Mouse (Mus musculus) megakaryocyte-erythroid progenitor cell, adult 5-6 weeks (primary cell): ENCODE data around the gene Knstrn. TPM values are rescaled to one million over a fixed set of nuclear protein-coding genes. Genes with fewer than 3 reads are reported as not detected.
A peak's percentile ranks its signal among the peaks of the same experiment; 100 is the strongest.

Source experiments
- ATAC-seq: replicated peaks from 2 replicates; pipeline ENCODE4 v1.8.0; 2016; ENCODE audit warnings: mild to moderate bottlenecking, inconsistent platforms; ENCODE audit not compliant: severe bottlenecking, poor library complexity, low FRiP score, low TSS enrichment
- total RNA-seq, 2 experiments: library from RNA; stranded (forward) in 1 of 2; stranded (reverse) in 1 of 2; fragments of 200-1000, 215-1000 nt in 1 of 2; fragments of >200 nt in 1 of 2; fragmentation: Nextera tagmentation in 1 of 2; gene quantifications; 2 replicates each; pipeline ENCODE4 v1.2.3; 2014 to 2017

Knstrn gene
- total RNA-seq, 2 experiments from 2014 or later, result 22.4 to 59.1 TPM

GRCm38 (mm10) chr2:118844427-118844826, 30.6 kb downstream of the Knstrn start:
- ATAC-seq, result no peak

- ATAC-seq, result peak; percentile 55; the same call in 1 of the 2 replicates
These were observed 32.4 kb downstream of the Knstrn start for GRCm38 (mm10) chr2:118846246-118846645.

DNA sequence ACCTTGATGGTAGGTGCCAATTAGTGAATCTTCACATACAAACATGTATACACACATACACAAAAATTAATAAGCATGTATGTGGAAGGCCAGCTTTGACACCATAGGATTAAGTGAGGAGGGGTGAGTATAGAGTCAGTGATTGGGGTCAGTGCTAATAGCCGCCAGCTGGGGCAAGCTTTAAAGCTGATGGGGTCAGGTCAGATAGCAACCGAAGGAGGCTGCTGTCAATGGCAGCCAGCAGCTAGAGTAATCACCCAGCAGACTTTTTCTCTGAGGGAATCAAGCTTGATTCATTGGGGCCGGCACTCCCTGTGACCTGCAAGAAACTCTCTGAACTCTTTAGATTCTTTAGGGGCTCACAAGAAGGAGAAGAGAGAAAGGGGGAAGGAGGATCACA, 38.0 kb downstream of the Knstrn start:
- ATAC-seq, result no peak

DNA sequence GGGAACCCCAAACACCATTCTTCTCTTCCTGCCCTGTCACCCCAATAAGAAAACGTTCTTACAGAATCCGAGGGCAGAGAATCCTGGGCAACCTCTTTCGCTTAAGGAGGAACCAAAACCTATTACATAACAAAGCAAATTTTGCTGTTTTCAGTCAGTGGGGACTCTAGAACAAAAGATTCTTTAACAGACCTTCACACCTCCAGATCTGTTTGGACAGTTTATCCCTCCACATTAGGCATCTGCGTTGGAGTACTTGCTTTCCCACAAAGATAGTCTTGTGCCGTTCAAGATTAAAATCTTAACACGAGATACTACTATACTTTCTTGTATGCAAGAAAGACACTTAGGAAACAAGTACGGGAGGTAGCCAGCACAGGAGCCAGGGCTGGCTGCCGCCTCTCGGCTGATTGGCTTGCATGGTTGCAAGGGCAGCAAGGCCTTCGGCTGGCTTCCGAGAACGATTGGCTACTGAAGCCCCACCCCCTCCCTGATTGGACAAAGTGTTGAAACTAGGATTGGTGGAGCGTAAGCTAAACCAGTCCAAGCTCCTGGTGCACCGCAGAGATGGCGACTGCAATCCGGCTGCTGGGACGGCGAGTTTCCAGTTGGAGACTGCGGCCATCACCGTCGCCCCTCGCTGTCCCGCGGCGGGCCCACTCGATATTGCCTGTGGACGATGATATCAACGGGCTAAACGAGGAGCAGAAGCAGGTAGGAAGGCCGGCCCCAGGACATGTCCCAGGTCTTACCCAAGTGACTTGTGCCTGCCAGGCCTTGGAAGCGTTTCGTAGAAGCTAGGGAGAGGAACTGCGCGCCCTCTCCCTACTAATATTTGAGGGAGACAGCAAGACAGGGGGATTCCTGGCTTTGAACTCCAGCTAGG, 47.9 kb downstream of the Knstrn start, which contains the start of gene Ivd:
TSS of gene Ivd (plus strand) at position 501 of the 886 bp plus-strand sequence.
- peak; percentile 100 for ATAC-seq

- ATAC-seq, result no peak
These were observed 48.5 kb downstream of the Knstrn start for GRCm38 (mm10) chr2:118862340-118862675.

DNA sequence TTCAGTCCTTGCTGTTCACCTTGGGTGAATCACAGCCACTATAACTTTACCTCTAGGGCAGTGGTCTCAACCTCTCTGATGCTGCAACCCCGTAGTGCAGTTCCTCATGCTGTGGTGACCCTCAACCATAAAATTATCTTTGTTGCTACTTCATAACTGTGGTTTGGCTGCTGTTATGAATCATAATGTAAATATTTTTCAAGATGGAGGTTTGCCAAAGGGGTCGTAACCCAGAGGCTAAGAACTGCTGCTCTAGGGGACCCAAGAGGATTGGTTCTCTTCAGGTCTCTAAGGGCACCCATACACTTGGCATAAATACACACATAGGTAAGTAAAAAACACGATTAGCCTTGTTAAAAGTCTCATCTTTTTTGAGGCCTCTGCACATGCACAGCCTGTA, 56.8 kb downstream of the Knstrn start:
- no peak for ATAC-seq

- ATAC-seq, result no peak
These were observed 57.2 kb downstream of the Knstrn start for GRCm38 (mm10) chr2:118871032-118871431.

- no peak for ATAC-seq
These were observed 59.2 kb downstream of the Knstrn start for GRCm38 (mm10) chr2:118873018-118873417.

DNA sequence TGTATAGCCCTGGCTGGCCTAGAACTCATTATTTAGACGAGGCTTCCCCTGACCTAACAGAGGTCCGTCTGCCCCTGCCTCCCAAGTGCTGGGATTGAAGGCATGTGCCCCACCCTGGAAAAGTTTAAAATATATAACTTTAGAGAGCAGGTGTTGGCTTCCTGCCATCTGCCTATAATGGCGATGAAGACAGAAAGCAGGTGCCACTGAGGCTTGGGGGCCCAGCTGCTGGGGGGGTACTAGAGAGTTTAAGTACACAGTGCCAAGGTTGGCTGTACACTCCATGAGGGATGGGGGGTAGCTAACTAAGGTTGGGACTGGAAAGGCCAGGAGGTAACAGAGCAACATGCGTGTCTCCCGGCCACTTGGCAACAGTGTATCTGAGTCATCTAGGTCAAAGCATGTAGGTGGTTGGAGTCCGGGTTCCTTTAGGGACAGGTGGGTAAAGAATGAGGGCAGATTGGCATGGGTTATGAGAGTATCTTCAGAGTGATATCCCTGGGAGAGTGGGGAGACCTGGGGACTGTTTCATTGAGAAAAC, 60.2 kb downstream of the Knstrn start:
- no peak for ATAC-seq

GRCm38 (mm10) chr2:118875316-118875715, 61.5 kb downstream of the Knstrn start:
- ATAC-seq, result no peak

DNA sequence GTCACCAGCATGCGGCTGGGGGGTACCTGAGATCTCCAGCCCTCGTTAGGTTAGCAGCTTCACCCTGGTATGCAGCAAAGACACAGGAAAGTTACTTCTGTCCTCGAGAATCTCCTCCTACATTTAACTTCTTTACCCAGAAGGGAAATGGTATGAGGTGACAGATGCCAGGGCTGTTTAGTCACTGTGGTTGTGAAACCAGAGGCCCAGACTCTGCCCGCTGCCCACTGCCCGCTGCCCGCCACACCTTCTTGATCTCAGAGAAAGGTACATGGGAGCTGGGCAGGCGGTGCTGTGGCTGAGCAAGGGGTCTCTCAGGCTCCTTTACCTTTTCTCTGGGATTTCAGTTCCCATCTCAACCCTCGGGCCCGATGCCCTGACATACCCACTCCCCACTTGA, 62.6 kb downstream of the Knstrn start:
- ATAC-seq, result no peak

GRCm38 (mm10) chr2:118881019-118881418, 67.2 kb downstream of the Knstrn start:
- ATAC-seq, result no peak

DNA sequence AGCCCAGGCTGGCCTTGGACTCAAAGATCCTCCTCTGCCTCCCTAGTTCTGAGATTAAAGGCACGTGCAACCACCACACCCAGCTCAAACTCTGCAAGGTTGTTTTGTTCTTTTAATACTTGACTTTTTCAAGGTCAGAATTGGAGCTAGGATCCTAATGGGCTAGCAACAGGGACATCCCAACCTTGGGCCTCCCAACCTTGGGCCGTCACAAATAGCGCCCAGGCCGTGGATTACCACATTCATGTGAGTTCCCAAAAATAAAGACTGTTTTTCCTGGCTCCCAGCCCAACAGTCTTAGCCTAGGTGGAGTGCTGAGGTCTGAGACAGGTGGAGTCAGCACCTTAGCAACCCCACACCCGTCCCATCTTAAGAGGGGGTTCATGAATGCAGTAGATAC, 68.2 kb downstream of the Knstrn start:
- ATAC-seq, result no peak

GRCm38 (mm10) chr2:118882840-118883679, 69.3 kb downstream of the Knstrn start:
- ATAC-seq, result peak; percentile 74

DNA sequence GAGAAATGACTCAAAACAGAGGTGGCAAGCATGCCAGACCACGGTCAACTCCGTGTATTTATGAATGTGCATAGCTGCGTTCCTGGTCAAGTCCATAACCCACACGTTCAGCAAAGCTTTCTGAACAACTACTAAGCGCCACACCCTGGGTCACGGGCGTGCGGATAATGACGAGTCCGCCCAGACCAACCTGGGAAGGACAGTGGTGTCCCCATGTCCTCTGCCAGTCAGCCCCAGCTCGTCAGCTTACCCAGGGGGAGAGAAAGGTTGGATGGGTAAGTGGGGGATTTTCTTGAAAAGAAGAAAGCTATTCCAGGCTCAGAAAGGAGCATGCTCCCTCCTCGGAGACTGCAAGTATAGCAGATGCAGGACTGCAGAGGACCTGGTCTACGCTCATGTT, 73.6 kb downstream of the Knstrn start:
- no peak for ATAC-seq

DNA sequence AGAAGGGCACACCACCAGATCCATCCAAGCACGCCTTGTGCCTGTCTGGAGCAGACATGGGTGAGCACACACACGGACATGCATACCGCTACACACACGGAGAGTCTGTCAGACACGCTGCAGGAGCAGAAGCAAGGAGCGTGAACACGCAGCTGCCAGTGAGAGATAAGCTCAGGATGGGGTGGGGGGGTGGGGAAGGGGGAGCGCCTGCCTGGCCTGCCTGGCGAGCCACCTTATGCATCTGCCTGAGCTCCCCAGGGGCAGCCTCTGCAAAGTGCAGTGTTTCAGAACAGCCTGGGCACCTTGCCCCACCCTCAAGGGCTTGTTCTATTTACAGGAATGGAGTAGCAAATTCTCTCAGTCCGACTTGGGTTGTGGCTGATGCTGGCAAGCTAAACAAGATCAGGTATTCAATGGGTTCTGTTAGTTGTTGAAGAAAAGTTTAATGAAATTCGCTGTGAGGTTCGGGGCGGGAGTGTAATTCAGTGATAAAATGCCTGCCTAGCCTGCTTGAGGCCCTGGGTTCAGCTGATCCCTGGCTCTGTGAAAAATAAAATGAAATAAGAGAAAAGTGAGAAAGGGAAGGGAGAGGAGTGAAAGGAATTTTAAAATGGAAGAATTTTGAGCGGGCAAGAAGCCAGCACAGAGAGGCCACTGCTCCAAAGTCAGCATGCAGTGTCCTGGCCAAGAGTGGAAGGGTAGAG, 74.2 kb downstream of the Knstrn start:
- ATAC-seq, result peak; percentile 82

GRCm38 (mm10) chr2:118891173-118891572, 77.4 kb downstream of the Knstrn start:
- no peak for ATAC-seq

- ATAC-seq, result no peak
These were observed 82.4 kb downstream of the Knstrn start for GRCm38 (mm10) chr2:118895990-118896913.

DNA sequence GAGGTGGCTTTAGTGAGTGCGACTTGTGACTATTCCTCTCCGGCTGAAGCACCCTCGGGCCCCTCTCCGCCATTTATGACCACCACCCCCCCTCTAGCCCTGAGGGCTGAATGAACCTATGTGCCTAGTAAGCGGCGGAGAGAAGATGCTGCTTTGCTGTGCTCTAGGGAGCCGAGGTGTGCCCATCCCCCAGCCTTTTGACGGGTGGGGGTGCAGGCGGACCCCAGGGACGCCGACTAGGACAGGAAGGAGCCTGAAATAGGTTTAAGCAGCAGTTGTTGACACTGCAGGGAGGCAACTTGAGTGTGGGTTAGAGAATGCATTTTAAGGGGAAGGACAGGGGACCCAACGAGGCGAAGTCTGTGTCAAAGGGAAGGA, 83.1 kb downstream of the Knstrn start:
- ATAC-seq, result no peak
